Mouse (Mus musculus): ENCODE measurements around the gene Phldb2.

Phldb2 gene

GRCm38 (mm10) chr16:45953394-45953793 lies at the start of gene Phldb2:
Gene Phldb2, minus strand, starts transcription at chr16:45953598.
- no peak for DNase-seq (ENCODE audit: low read depth, low spot score)

- DNase-seq (ENCODE audit: low read depth, low spot score): no peak
Measured at GRCm38 (mm10) chr16:46001550-46002166, 48.3 kb upstream of the Phldb2 start.

GRCm38 (mm10) chr16:46000976-46001375 lies 47.6 kb upstream of the Phldb2 start:
- DNase-seq (ENCODE audit: low read depth, low spot score): no peak

GRCm38 (mm10) chr16:45999374-46000191 lies 46.2 kb upstream of the Phldb2 start:
- DNase-seq (ENCODE audit: low read depth, low spot score): peak; percentile 47

GRCm38 (mm10) chr16:45998231-45998630 lies 44.8 kb upstream of the Phldb2 start:
- no peak for DNase-seq (ENCODE audit: low read depth, low spot score)

- DNase-seq (ENCODE audit: low read depth, low spot score): no peak
Measured at GRCm38 (mm10) chr16:45990901-45991676, 37.7 kb upstream of the Phldb2 start.

- no peak for DNase-seq (ENCODE audit: low read depth, low spot score)
Measured at GRCm38 (mm10) chr16:45986236-45986635, 32.8 kb upstream of the Phldb2 start.

GRCm38 (mm10) chr16:45984610-45985606 lies 31.5 kb upstream of the Phldb2 start:
- no peak for DNase-seq (ENCODE audit: low read depth, low spot score)

- no peak for DNase-seq (ENCODE audit: low read depth, low spot score)
Measured at GRCm38 (mm10) chr16:45976251-45976650, 22.9 kb upstream of the Phldb2 start.

- peak; percentile 61 for DNase-seq (ENCODE audit: low read depth, low spot score)
Measured at GRCm38 (mm10) chr16:45973959-45974686, 20.7 kb upstream of the Phldb2 start.

- no peak for DNase-seq (ENCODE audit: low read depth, low spot score)
Measured at GRCm38 (mm10) chr16:45970187-45970586, 16.8 kb upstream of the Phldb2 start.

- DNase-seq (ENCODE audit: low read depth, low spot score): no peak
Measured at GRCm38 (mm10) chr16:45968716-45969115, 15.3 kb upstream of the Phldb2 start.

GRCm38 (mm10) chr16:45967471-45967870 lies 14.1 kb upstream of the Phldb2 start:
- DNase-seq (ENCODE audit: low read depth, low spot score): peak; percentile 51

GRCm38 (mm10) chr16:45966604-45967003 lies 13.2 kb upstream of the Phldb2 start:
- no peak for DNase-seq (ENCODE audit: low read depth, low spot score)

GRCm38 (mm10) chr16:45964777-45965176 lies 11.4 kb upstream of the Phldb2 start:
- no peak for DNase-seq (ENCODE audit: low read depth, low spot score)

GRCm38 (mm10) chr16:45963837-45964236 lies 10.4 kb upstream of the Phldb2 start:
- DNase-seq (ENCODE audit: low read depth, low spot score): no peak

GRCm38 (mm10) chr16:45963088-45963487 lies 9.7 kb upstream of the Phldb2 start:
- DNase-seq (ENCODE audit: low read depth, low spot score): no peak

- no peak for DNase-seq (ENCODE audit: low read depth, low spot score)
Measured at GRCm38 (mm10) chr16:45960978-45961377, 7.6 kb upstream of the Phldb2 start.

- no peak for DNase-seq (ENCODE audit: low read depth, low spot score)
Measured at GRCm38 (mm10) chr16:45956390-45956950, 3.1 kb upstream of the Phldb2 start.

GRCm38 (mm10) chr16:45952501-45952900 lies 897 bp downstream of the Phldb2 start:
- DNase-seq (ENCODE audit: low read depth, low spot score): no peak

Measured in retina, adult 2 months (tissue).